Mouse (Mus musculus) layer of hippocampus, postnatal 25 days (tissue): ENCODE data around the gene Slc38a2. TPM values are rescaled to one million over a fixed set of nuclear protein-coding genes. Genes with fewer than 3 reads are reported as not detected.
A peak's percentile ranks its signal among the peaks of the same experiment; 100 is the strongest.

Experiments
- DNase-seq, 2 experiments: peaks; one replicate each; pipeline ENCODE4 v3.0.0; 2022; ENCODE audit warnings: mixed read lengths in 2 of 2, low spot score in 1 of 2; ENCODE audit errors: extremely low spot score in 1 of 2
- total RNA-seq, 2 experiments: library from RNA; stranded (reverse); gene quantifications; 2 replicates each; pipeline ENCODE4 v1.2.3; 2021

Gene Slc38a2
- total RNA-seq, 2 experiments from 2014 or later = 63.3 to 78.4 TPM

GRCm38 (mm10) chr15:96675055-96675454, 24.5 kb downstream of the Slc38a2 start:
- no peak for DNase-seq

GRCm38 (mm10) chr15:96674089-96674488, 25.4 kb downstream of the Slc38a2 start:
- DNase-seq = no peak

- DNase-seq = no peak
Measured at GRCm38 (mm10) chr15:96669721-96670120, 29.8 kb downstream of the Slc38a2 start.

GRCm38 (mm10) chr15:96666663-96667062, 32.9 kb downstream of the Slc38a2 start:
- DNase-seq = peak; percentile 29 to 64

- peak in 1 of 2 experiments; percentile 65 for DNase-seq
Measured at GRCm38 (mm10) chr15:96665889-96666288, 33.6 kb downstream of the Slc38a2 start.

GRCm38 (mm10) chr15:96660590-96661141, 38.9 kb downstream of the Slc38a2 start:
- no peak for DNase-seq

GRCm38 (mm10) chr15:96658275-96658602, 41.3 kb downstream of the Slc38a2 start:
- DNase-seq = no peak

- no peak for DNase-seq
Measured at GRCm38 (mm10) chr15:96657576-96658274, 41.8 kb downstream of the Slc38a2 start.

GRCm38 (mm10) chr15:96655514-96655913, 44.0 kb downstream of the Slc38a2 start:
- no peak for DNase-seq

GRCm38 (mm10) chr15:96654714-96655113, 44.8 kb downstream of the Slc38a2 start:
- DNase-seq = no peak

GRCm38 (mm10) chr15:96653011-96653410, 46.5 kb downstream of the Slc38a2 start:
- DNase-seq = no peak

GRCm38 (mm10) chr15:96652531-96652930, 47.0 kb downstream of the Slc38a2 start:
- peak in 1 of 2 experiments; percentile 15 for DNase-seq

GRCm38 (mm10) chr15:96647376-96647775, 52.2 kb downstream of the Slc38a2 start:
- no peak for DNase-seq

- peak; percentile 39 to 67 for DNase-seq
Measured at GRCm38 (mm10) chr15:96642436-96643405, 56.8 kb downstream of the Slc38a2 start, which contains the start of gene Slc38a1. Gene Slc38a1 (minus strand): TSS chr15:96642913.

- DNase-seq = peak; percentile 17 to 34
Measured at GRCm38 (mm10) chr15:96641821-96642435, 57.6 kb downstream of the Slc38a2 start.

- DNase-seq = peak; percentile 48 to 51
Measured at GRCm38 (mm10) chr15:96641111-96641820, 58.3 kb downstream of the Slc38a2 start.

GRCm38 (mm10) chr15:96640291-96640985, 59.1 kb downstream of the Slc38a2 start:
- peak in 1 of 2 experiments; percentile 24 for DNase-seq

- DNase-seq = no peak
Measured at GRCm38 (mm10) chr15:96639630-96640029, 59.9 kb downstream of the Slc38a2 start.

GRCm38 (mm10) chr15:96638656-96639055, 60.9 kb downstream of the Slc38a2 start:
- DNase-seq = no peak
